Mouse (Mus musculus): ENCODE data around the gene Fam13c.

DNA sequence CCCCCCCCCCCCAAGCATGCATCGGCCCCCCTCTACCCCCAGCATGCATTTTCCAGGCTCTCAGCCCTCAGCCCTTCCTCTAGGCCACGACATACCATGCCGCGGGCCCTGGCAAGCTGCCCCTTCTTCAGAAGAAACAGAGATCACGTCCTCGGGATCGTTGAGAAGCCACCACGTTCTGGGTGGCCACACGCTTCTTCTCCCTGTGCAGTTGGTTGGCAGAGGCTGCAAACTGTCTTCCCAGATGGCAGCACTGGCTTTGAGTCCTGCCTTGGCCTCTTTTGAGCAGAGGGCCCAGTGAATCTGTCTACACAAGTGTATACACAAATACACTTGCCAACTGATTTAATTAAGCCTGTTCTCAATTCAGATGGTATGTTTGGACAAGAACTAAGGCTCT is 92.0 kb downstream of the Fam13c start:
- TF ChIP-seq CTCF (IDR thresholded peaks at IDR 0.05) (no peak), EP300 (IDR thresholded peaks at IDR 0.05) (no peak)
